Mouse (Mus musculus) stomach, postnatal 0 days (tissue): ENCODE data around the gene Palmd. TPM values are rescaled to one million over a fixed set of nuclear protein-coding genes. Genes with fewer than 3 reads are reported as not detected.

Source experiments
- ATAC-seq: fragments of 200-750 bp; cut with Nextera tagmentation; 2 replicates; pipeline ENCODE4 v1.8.0; 2017; ENCODE audit not compliant: low FRiP score, low TSS enrichment
- DNase-seq: peaks from one replicate; pipeline ENCODE4 v3.0.0-alpha.2; 2016; ENCODE audit warnings: low spot score
- H3K27ac ChIP-seq: fragments of 300-500 bp; sonication (generic); replicated peaks from 2 replicates; pipeline ENCODE4 v1.5.1; 2014; ENCODE audit warnings: mild to moderate bottlenecking, control low read depth
- H3K27me3 ChIP-seq: fragments of 300-500 bp; sonication (generic); 2 replicates; pipeline ENCODE4 v1.6.1; 2014; ENCODE audit warnings: low read length; ENCODE audit not compliant: control insufficient read depth, insufficient read depth
- H3K36me3 ChIP-seq: fragments of 300-500 bp; sonication (generic); 2 replicates; pipeline ENCODE4 v1.6.1; 2014; ENCODE audit warnings: low read length, mixed read lengths; ENCODE audit not compliant: control insufficient read depth, insufficient read depth
- H3K4me1 ChIP-seq: fragments of 300-500 bp; sonication (generic); replicated peaks from 2 replicates; pipeline ENCODE4 v1.6.1; 2014; ENCODE audit warnings: antibody characterized with exemption; ENCODE audit not compliant: control insufficient read depth, insufficient read depth
- H3K4me2 ChIP-seq: fragments of 300-500 bp; sonication (generic); replicated peaks from 2 replicates; pipeline ENCODE4 v1.6.1; 2014; ENCODE audit warnings: low read depth, mild to moderate bottlenecking, control low read depth, moderate library complexity
- H3K4me3 ChIP-seq: fragments of 300-500 bp; sonication (generic); 2 replicates; pipeline ENCODE4 v1.5.1; 2014; ENCODE audit warnings: low read depth, low read length, control low read depth
- H3K9ac ChIP-seq: fragments of 300-500 bp; sonication (generic); 2 replicates; pipeline ENCODE4 v1.6.1; 2014; ENCODE audit warnings: mild to moderate bottlenecking, low read length, control low read depth, mixed read lengths
- H3K9me3 ChIP-seq: fragments of 300-500 bp; sonication (generic); 2 replicates; pipeline ENCODE4 v1.6.1; 2016; ENCODE audit warnings: low read length; ENCODE audit not compliant: control insufficient read depth
- CTCF ChIP-seq: IDR thresholded peaks from 2 replicates; pipeline ENCODE4 v1.5.1; 2016; ENCODE audit warnings: antibody characterized with exemption, low read depth, mild to moderate bottlenecking, moderate library complexity
- EP300 ChIP-seq: optimal IDR thresholded peaks from 2 replicates; pipeline ENCODE3; 2016; ENCODE audit warnings: antibody characterized with exemption
- WGBS: fragments of 180-500 bp; shearing (Covaris S2); extraction: QIAGEN DNeasy Blood & Tissue Kit; methylation state at CpG from one replicate; pipeline ENCODE4 v1.1.7; 2014; 5-methylcytosine and 5-hydroxymethylcytosine counted together
- polyA plus RNA-seq: library from polyadenylated mRNA; unstranded; fragments of >200 nt; fragmentation: Nextera tagmentation; extraction: Ambion mirVana; gene quantifications from 2 replicates; pipeline ENCODE4 v1.2.1, GENCODE M21; 2015

Gene Palmd
- polyA plus RNA-seq, 1 experiment from 2014 or later, result 7.6 TPM

GRCm38 (mm10) chr3:116942751-116943150 lies 26.0 kb downstream of the Palmd start:
- 49% methylated on average over 6 of the region's 6 CpGs for WGBS
- no peak overlapping the region for H3K4me2 ChIP-seq
- H3K9ac ChIP-seq, result no peak overlapping the region
- no peak overlapping the region for H3K4me3 ChIP-seq
- no peaks in the 10 kb centered on the region for H3K36me3 ChIP-seq
- H3K27me3 ChIP-seq, result no peaks in the 10 kb centered on the region
- H3K27ac ChIP-seq, result no peak overlapping the region
- H3K9me3 ChIP-seq, result no peaks in the 10 kb centered on the region
- ATAC-seq, result no peak
- TF ChIP-seq EP300 (no peak), CTCF (no peak)
- H3K4me1 ChIP-seq, result no peaks in the 10 kb centered on the region
- no peak for DNase-seq

- Histone ChIP-seq H3K36me3 (no peaks in the 10 kb centered on the region), H3K9ac (no peak overlapping the region), H3K4me2 (no peak overlapping the region), H3K4me1 (no peaks in the 10 kb centered on the region), H3K27me3 (no peaks in the 10 kb centered on the region), H3K9me3 (no peaks in the 10 kb centered on the region), H3K27ac (no peak overlapping the region), H3K4me3 (no peak overlapping the region)
- no peak for DNase-seq
- TF ChIP-seq EP300 (no peak), CTCF (no peak)
- WGBS, result 87% methylated on average over 1 of the region's 1 CpGs
- ATAC-seq, result no peak
These were observed 27.1 kb downstream of the Palmd start for GRCm38 (mm10) chr3:116941559-116942117.

- Histone ChIP-seq H3K4me2 (no peak overlapping the region), H3K9me3 (no peaks in the 10 kb centered on the region), H3K4me3 (no peak overlapping the region), H3K4me1 (no peaks in the 10 kb centered on the region), H3K27me3 (no peaks in the 10 kb centered on the region), H3K36me3 (no peaks in the 10 kb centered on the region), H3K27ac (no peak overlapping the region), H3K9ac (no peak overlapping the region)
- 67% methylated on average over 10 of the region's 10 CpGs for WGBS
- no peak for ATAC-seq
- DNase-seq, result no peak
- TF ChIP-seq CTCF (no peak), EP300 (no peak)
These were observed 27.8 kb downstream of the Palmd start for GRCm38 (mm10) chr3:116940804-116941558.

- Histone ChIP-seq H3K27me3 (no peaks in the 10 kb centered on the region), H3K36me3 (no peaks in the 10 kb centered on the region), H3K27ac (no peak overlapping the region), H3K4me1 (no peaks in the 10 kb centered on the region), H3K4me3 (no peak overlapping the region), H3K9me3 (no peaks in the 10 kb centered on the region), H3K4me2 (no peak overlapping the region), H3K9ac (no peak overlapping the region)
- 66% methylated on average over 4 of the region's 4 CpGs for WGBS
- TF ChIP-seq CTCF, result no peak
- no peak for TF ChIP-seq EP300
- DNase-seq, result no peak
- ATAC-seq, result no peak
These were observed 31.7 kb downstream of the Palmd start for GRCm38 (mm10) chr3:116936934-116937691.

- Histone ChIP-seq H3K36me3 (no peaks in the 10 kb centered on the region), H3K9me3 (no peaks in the 10 kb centered on the region), H3K4me1 (no peaks in the 10 kb centered on the region), H3K4me3 (no peak overlapping the region), H3K27ac (no peak overlapping the region), H3K9ac (no peak overlapping the region), H3K27me3 (no peaks in the 10 kb centered on the region), H3K4me2 (no peak overlapping the region)
- TF ChIP-seq EP300, result no peak
- no peak for TF ChIP-seq CTCF
- 44% methylated on average over 1 of the region's 1 CpGs for WGBS
- ATAC-seq (no peak), DNase-seq (no peak)
These were observed 35.6 kb downstream of the Palmd start for GRCm38 (mm10) chr3:116933158-116933557.

GRCm38 (mm10) chr3:116928994-116929393 lies 39.8 kb downstream of the Palmd start:
- no peak for TF ChIP-seq EP300
- TF ChIP-seq CTCF, result no peak
- no peak for DNase-seq
- Histone ChIP-seq H3K36me3 (no peaks in the 10 kb centered on the region), H3K27ac (no peak overlapping the region), H3K4me2 (no peak overlapping the region), H3K9ac (no peak overlapping the region), H3K4me3 (no peak overlapping the region), H3K9me3 (no peaks in the 10 kb centered on the region), H3K27me3 (no peaks in the 10 kb centered on the region), H3K4me1 (no peaks in the 10 kb centered on the region)
- no peak for ATAC-seq
- WGBS, result 81% methylated on average over 4 of the region's 4 CpGs
